Mouse (Mus musculus) c-Kit-positive CD71-negative TER-119-negative erythroid progenitor cells, embryonic 14.5 days (primary cell): ENCODE data around the gene Tex46.

Source experiments
- DNase-seq: peaks from one replicate; pipeline ENCODE4 v3.0.0-alpha.2; 2013; ENCODE audit warnings: low read depth

Gene Tex46

GRCm38 (mm10) chr4:136610387-136610856 is at the start of gene Tex46:
Gene Tex46, plus strand, starts transcription at chr4:136610437.
- DNase-seq: no peak

GRCm38 (mm10) chr4:136562755-136563154 is 47.5 kb upstream of the Tex46 start:
- no peak for DNase-seq

- DNase-seq: no peak
Observed at GRCm38 (mm10) chr4:136568629-136569028, 41.6 kb upstream of the Tex46 start.

GRCm38 (mm10) chr4:136569998-136570397 is 40.2 kb upstream of the Tex46 start:
- peak; percentile 36 for DNase-seq

- DNase-seq: no peak
Observed at GRCm38 (mm10) chr4:136581885-136582284, 28.4 kb upstream of the Tex46 start.

GRCm38 (mm10) chr4:136587221-136587827 is 22.9 kb upstream of the Tex46 start:
- DNase-seq: no peak

GRCm38 (mm10) chr4:136588003-136588402 is 22.2 kb upstream of the Tex46 start:
- DNase-seq: no peak

GRCm38 (mm10) chr4:136592111-136592510 is 18.1 kb upstream of the Tex46 start:
- DNase-seq: no peak

GRCm38 (mm10) chr4:136594006-136594405 is 16.2 kb upstream of the Tex46 start:
- no peak for DNase-seq

- DNase-seq: no peak
Observed at GRCm38 (mm10) chr4:136595221-136595620, 15.0 kb upstream of the Tex46 start.

GRCm38 (mm10) chr4:136598268-136598876 is 11.9 kb upstream of the Tex46 start:
- no peak for DNase-seq

GRCm38 (mm10) chr4:136599869-136600268 is 10.4 kb upstream of the Tex46 start:
- no peak for DNase-seq

- DNase-seq: no peak
Observed at GRCm38 (mm10) chr4:136600536-136600935, 9.7 kb upstream of the Tex46 start.

- no peak for DNase-seq
Observed at GRCm38 (mm10) chr4:136601476-136601875, 8.8 kb upstream of the Tex46 start.

- DNase-seq: no peak
Observed at GRCm38 (mm10) chr4:136602018-136602554, 8.2 kb upstream of the Tex46 start.

GRCm38 (mm10) chr4:136602568-136602967 is 7.7 kb upstream of the Tex46 start, which contains the start of gene Kdm1a:
Gene Kdm1a, minus strand, starts transcription at chr4:136602723.
- DNase-seq: peak; percentile 90

GRCm38 (mm10) chr4:136605756-136606485 is 4.3 kb upstream of the Tex46 start:
- no peak for DNase-seq

GRCm38 (mm10) chr4:136613657-136614056 is 3.4 kb downstream of the Tex46 start:
- DNase-seq: no peak

GRCm38 (mm10) chr4:136621336-136621735 is 11.1 kb downstream of the Tex46 start:
- peak; percentile 50 for DNase-seq

- DNase-seq: no peak
Observed at GRCm38 (mm10) chr4:136621956-136622355, 11.7 kb downstream of the Tex46 start.

GRCm38 (mm10) chr4:136622388-136622787 is 12.2 kb downstream of the Tex46 start, which contains the start of gene Lactbl1:
Gene Lactbl1, plus strand, starts transcription at chr4:136622621.
- DNase-seq: no peak

GRCm38 (mm10) chr4:136626590-136626989 is 16.4 kb downstream of the Tex46 start:
- DNase-seq: no peak
